27 mouse cellular contexts compared by ENCODE assay signal in the genomic region with DNA sequence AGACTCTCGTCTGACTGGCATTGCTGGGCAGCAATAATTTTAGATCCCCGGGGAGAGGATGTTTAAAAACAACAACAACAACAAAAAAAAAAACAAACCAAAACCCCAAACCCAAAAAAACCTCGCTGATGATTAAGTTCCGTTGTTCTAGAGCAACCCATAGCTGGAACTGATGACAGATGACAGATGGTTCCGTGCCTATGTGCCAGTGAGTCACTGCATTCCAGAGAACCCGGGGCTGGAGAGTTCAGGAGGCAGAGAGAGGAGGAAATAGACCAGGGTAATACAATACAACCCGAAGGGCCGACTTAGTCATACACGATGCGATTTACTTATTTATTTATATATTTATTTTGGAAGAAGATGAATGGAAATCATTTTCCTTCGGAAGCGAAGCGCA.
"Had no signal": no experiment of that assay in that cellular context is flagged by ENCODE, and none has a peak within 500 bp of the region (broad histone marks: within the 10 kb centered on the region; RNA-seq: fewer than 3 reads in every experiment).

No protein-coding gene starts in this region.

- H3K36me3 ChIP-seq: heart, embryonic 13.5 days; heart, embryonic 15.5 days; hindbrain, embryonic 10.5 days; hindbrain, embryonic 13.5 days; hindbrain, embryonic 15.5 days; kidney, embryonic 15.5 days; limb, embryonic 13.5 days; limb, embryonic 15.5 days; liver, embryonic 12.5 days had no signal

- H3K4me3 ChIP-seq: gastrocnemius, adult 2 months; heart, adult 2 months; heart, embryonic 13.5 days; heart, embryonic 15.5 days; hindbrain, embryonic 10.5 days; hindbrain, embryonic 13.5 days; hindbrain, embryonic 15.5 days; kidney, embryonic 15.5 days; limb, embryonic 13.5 days; limb, embryonic 15.5 days; liver, embryonic 12.5 days had no signal

- ATAC-seq: hindbrain, postnatal 0 days; intestine, embryonic 16.5 days; liver, embryonic 12.5 days had no signal

- H3K9ac ChIP-seq: heart, embryonic 13.5 days; heart, embryonic 15.5 days; hindbrain, embryonic 13.5 days; hindbrain, embryonic 15.5 days; kidney, embryonic 15.5 days; limb, embryonic 13.5 days; limb, embryonic 15.5 days; liver, embryonic 12.5 days; liver, embryonic 14.5 days had no signal

- H3K4me2 ChIP-seq: heart, embryonic 11.5 days; heart, embryonic 13.5 days; heart, embryonic 15.5 days; hindbrain, embryonic 13.5 days; hindbrain, embryonic 15.5 days; kidney, embryonic 15.5 days; limb, embryonic 13.5 days; limb, embryonic 15.5 days; liver, embryonic 12.5 days had no signal

- H3K4me1 ChIP-seq: hindbrain, embryonic 10.5 days; hindbrain, embryonic 13.5 days; hindbrain, embryonic 15.5 days; kidney, embryonic 15.5 days; limb, embryonic 13.5 days; limb, embryonic 15.5 days; liver, embryonic 12.5 days had no signal

- H3K27me3 ChIP-seq: heart, embryonic 13.5 days; heart, embryonic 15.5 days; hindbrain, embryonic 13.5 days; hindbrain, embryonic 15.5 days; kidney, embryonic 15.5 days; limb, embryonic 13.5 days; limb, embryonic 15.5 days; liver, embryonic 12.5 days had no signal

- H3K27ac ChIP-seq: gastrocnemius, adult 2 months; heart, adult 2 months; heart, embryonic 13.5 days; heart, embryonic 15.5 days; hindbrain, embryonic 10.5 days; hindbrain, embryonic 13.5 days; hindbrain, embryonic 15.5 days; hindbrain, postnatal 0 days; kidney, embryonic 15.5 days; kidney, postnatal 0 days; limb, embryonic 13.5 days; limb, embryonic 15.5 days; liver, embryonic 12.5 days; liver, embryonic 14.5 days had no signal

- DNase-seq: gastrocnemius, adult 2 months; gastrocnemius, postnatal 10 days; gastrocnemius, postnatal 25 days; heart, adult 2 months; heart, postnatal 4 days; kidney, adult 11 months; kidney, adult 2 months; kidney, adult 9 months; kidney, postnatal 14 days; kidney, postnatal 36 days; layer of hippocampus, adult 9-11 months; layer of hippocampus, postnatal 36 days; left cerebral cortex, postnatal 4 days had no signal

- H3K9me3 ChIP-seq: heart, embryonic 15.5 days; hindbrain, embryonic 15.5 days; kidney, embryonic 15.5 days; limb, embryonic 13.5 days; limb, embryonic 15.5 days had no signal
